Mouse (Mus musculus) limb, embryonic 14.5 days (tissue): ENCODE results near the gene Cmah. TPM values are rescaled to one million over a fixed set of nuclear protein-coding genes. Genes with fewer than 3 reads are reported as not detected.
A peak's percentile ranks its signal among the peaks of the same experiment; 100 is the strongest.

ENCODE experiments used
- ATAC-seq: fragments of 200-750 bp; cut with Nextera tagmentation; 2 replicates; pipeline ENCODE4 v1.8.0; 2017; ENCODE audit warnings: low read depth, moderate number of reproducible peaks, moderate TSS enrichment; ENCODE audit not compliant: low FRiP score
- DNase-seq: peaks from one replicate; pipeline ENCODE4 v3.0.0-alpha.2; 2015; ENCODE audit warnings: low spot score
- H3K27ac ChIP-seq: fragments of 300-500 bp; sonication (generic); replicated peaks from 2 replicates; pipeline ENCODE4 v1.5.1; 2014; ENCODE audit warnings: low read depth, mild to moderate bottlenecking, low read length, moderate library complexity, mixed read lengths
- H3K27me3 ChIP-seq: fragments of 300-500 bp; sonication (generic); 2 replicates; pipeline ENCODE4 v1.6.1; 2014; ENCODE audit warnings: low read length, mixed read lengths; ENCODE audit not compliant: control insufficient read depth, insufficient read depth
- H3K36me3 ChIP-seq: fragments of 300-500 bp; sonication (generic); 2 replicates; pipeline ENCODE4 v1.6.1; 2014; ENCODE audit warnings: mild to moderate bottlenecking, low read length, moderate library complexity, mixed read lengths; ENCODE audit not compliant: control insufficient read depth, insufficient read depth
- H3K4me1 ChIP-seq: fragments of 300-500 bp; sonication (generic); 2 replicates; pipeline ENCODE4 v1.6.1; 2014; ENCODE audit warnings: antibody characterized with exemption, low read length, mixed read lengths; ENCODE audit not compliant: control insufficient read depth, insufficient read depth
- H3K4me2 ChIP-seq: fragments of 300-500 bp; sonication (generic); replicated peaks from 2 replicates; pipeline ENCODE4 v1.6.1; 2014; ENCODE audit warnings: low read depth, mild to moderate bottlenecking, low read length, moderate library complexity; ENCODE audit not compliant: severe bottlenecking
- H3K4me3 ChIP-seq: fragments of 300-500 bp; sonication (generic); replicated peaks from 2 replicates; pipeline ENCODE4 v1.5.1; 2014; ENCODE audit warnings: low read length
- H3K9ac ChIP-seq: fragments of 300-500 bp; sonication (generic); 2 replicates; pipeline ENCODE4 v1.6.1; 2014; ENCODE audit warnings: mild to moderate bottlenecking, low read depth, low read length, moderate library complexity; ENCODE audit not compliant: severe bottlenecking
- H3K9me3 ChIP-seq: fragments of 300-500 bp; sonication (generic); 2 replicates; pipeline ENCODE4 v1.6.1; 2016; ENCODE audit warnings: low read length; ENCODE audit not compliant: control insufficient read depth
- POLR2A ChIP-seq: fragments of 200-500 bp; IDR thresholded peaks from 2 replicates; pipeline ENCODE4 v1.8.0; 2012; ENCODE audit warnings: inconsistent platforms, mild to moderate bottlenecking, moderate library complexity, borderline replicate concordance; ENCODE audit not compliant: insufficient read depth, insufficient read length; ENCODE audit errors: extremely low read depth
- WGBS: fragments of 180-500 bp; shearing (Covaris S2); extraction: QIAGEN DNeasy Blood & Tissue Kit; methylation state at CpG from one replicate; pipeline ENCODE4 v1.1.7; 2014; 5-methylcytosine and 5-hydroxymethylcytosine counted together
- polyA plus RNA-seq, 2 experiments: library from polyadenylated mRNA; depleted of rRNA in 1 of 2; stranded (reverse) in 1 of 2; unstranded in 1 of 2; fragments of >200 nt; fragmentation: Nextera tagmentation in 1 of 2; extraction: Ambion mirVana in 1 of 2; gene quantifications; 2 replicates each; pipeline versions ENCODE4 v1.2.1 to v1.2.3; 2012 to 2014

Cmah gene
- polyA plus RNA-seq, 2 experiments, result 0.30 to 0.48 TPM

- ATAC-seq (no peak), DNase-seq (no peak)
- no peak for TF ChIP-seq POLR2A
- H3K27ac ChIP-seq, result no peak overlapping the region
- no peak overlapping the region for H3K4me2 ChIP-seq
- no peaks in the 10 kb centered on the region for H3K9me3 ChIP-seq
- H3K9ac ChIP-seq, result no peak overlapping the region
- H3K4me3 ChIP-seq, result no peak overlapping the region
- no peaks in the 10 kb centered on the region for H3K36me3 ChIP-seq
- no peaks in the 10 kb centered on the region for H3K27me3 ChIP-seq
- 66% methylated on average over 5 of the region's 5 CpGs for WGBS
- H3K4me1 ChIP-seq, result peaks cover 3% of the 10 kb centered on the region; the same call in 1 of the 2 replicates
Observed at GRCm38 (mm10) chr13:24477564-24477963, 150.4 kb downstream of the Cmah start.

GRCm38 (mm10) chr13:24479516-24479915 lies 152.3 kb downstream of the Cmah start:
- H3K36me3 ChIP-seq, result no peaks in the 10 kb centered on the region
- H3K27me3 ChIP-seq, result no peaks in the 10 kb centered on the region
- no peak overlapping the region for H3K27ac ChIP-seq
- WGBS, result 76% methylated on average over 2 of the region's 2 CpGs
- H3K4me3 ChIP-seq, result no peak overlapping the region
- ATAC-seq, result no peak
- TF ChIP-seq POLR2A, result no peak
- H3K9me3 ChIP-seq, result no peaks in the 10 kb centered on the region
- H3K4me2 ChIP-seq, result no peak overlapping the region
- DNase-seq, result no peak
- peaks cover 3% of the 10 kb centered on the region; the same call in 1 of the 2 replicates for H3K4me1 ChIP-seq
- H3K9ac ChIP-seq, result no peak overlapping the region

GRCm38 (mm10) chr13:24480824-24481223 lies 153.6 kb downstream of the Cmah start:
- Histone ChIP-seq H3K27me3 (no peaks in the 10 kb centered on the region), H3K4me1 (peaks cover 3% of the 10 kb centered on the region; the same call in 1 of the 2 replicates), H3K27ac (no peak overlapping the region), H3K9me3 (no peaks in the 10 kb centered on the region), H3K4me2 (no peak overlapping the region), H3K9ac (no peak overlapping the region), H3K4me3 (no peak overlapping the region), H3K36me3 (no peaks in the 10 kb centered on the region)
- 62% methylated on average over 6 of the region's 6 CpGs for WGBS
- DNase-seq, result no peak
- no peak for ATAC-seq
- no peak for TF ChIP-seq POLR2A

GRCm38 (mm10) chr13:24481615-24482295 lies 154.6 kb downstream of the Cmah start:
- no peak overlapping the region for H3K9ac ChIP-seq
- peaks cover 3% of the 10 kb centered on the region; the same call in 1 of the 2 replicates for H3K4me1 ChIP-seq
- no peaks in the 10 kb centered on the region for H3K9me3 ChIP-seq
- H3K27me3 ChIP-seq, result no peaks in the 10 kb centered on the region
- H3K27ac ChIP-seq, result no peak overlapping the region
- peak; percentile 81 for DNase-seq
- WGBS, result 58% methylated on average over 10 of the region's 10 CpGs
- H3K4me3 ChIP-seq, result no peak overlapping the region
- peak; percentile 73 for ATAC-seq
- H3K4me2 ChIP-seq, result no peak overlapping the region
- no peak for TF ChIP-seq POLR2A
- no peaks in the 10 kb centered on the region for H3K36me3 ChIP-seq

- Histone ChIP-seq H3K4me2 (no peak overlapping the region), H3K27ac (no peak overlapping the region), H3K36me3 (no peaks in the 10 kb centered on the region), H3K9ac (no peak overlapping the region), H3K4me3 (no peak overlapping the region), H3K4me1 (peaks cover 3% of the 10 kb centered on the region; the same call in 1 of the 2 replicates), H3K9me3 (no peaks in the 10 kb centered on the region), H3K27me3 (no peaks in the 10 kb centered on the region)
- TF ChIP-seq POLR2A, result no peak
- WGBS, result 85% methylated on average over 3 of the region's 3 CpGs
- no peak for ATAC-seq
- no peak for DNase-seq
Observed at GRCm38 (mm10) chr13:24483691-24484090, 156.5 kb downstream of the Cmah start.

- DNase-seq (no peak), ATAC-seq (no peak)
- WGBS, result 84% methylated on average over 3 of the region's 3 CpGs
- H3K4me1 ChIP-seq, result peaks cover 3% of the 10 kb centered on the region; the same call in 1 of the 2 replicates
- no peaks in the 10 kb centered on the region for H3K27me3 ChIP-seq
- no peak overlapping the region for H3K4me3 ChIP-seq
- no peak for TF ChIP-seq POLR2A
- H3K4me2 ChIP-seq, result no peak overlapping the region
- no peak overlapping the region for H3K9ac ChIP-seq
- H3K36me3 ChIP-seq, result no peaks in the 10 kb centered on the region
- H3K27ac ChIP-seq, result no peak overlapping the region
- H3K9me3 ChIP-seq, result no peaks in the 10 kb centered on the region
Observed at GRCm38 (mm10) chr13:24484811-24485210, 157.6 kb downstream of the Cmah start.
